Mouse (Mus musculus): ENCODE data around the gene Pex11a. TPM values are rescaled to one million over a fixed set of nuclear protein-coding genes. Genes with fewer than 3 reads are reported as not detected.

Gene Pex11a
- polyA plus RNA-seq, 1 experiment, result 41.0 TPM

- Histone ChIP-seq H3K27me3 (replicated peaks; ENCODE audit: control insufficient read depth, insufficient read depth, low read length) (no peaks in the 10 kb centered on the region), H3K27ac (ENCODE audit: insufficient read depth, low read depth, low read length) (no peak overlapping the region), H3K36me3 (ENCODE audit: control insufficient read depth, insufficient read depth, low read length) (no peaks in the 10 kb centered on the region), H3K4me1 (ENCODE audit: control insufficient read depth, insufficient read depth, low read length) (peaks cover 13% of the 10 kb centered on the region; the same call in 1 of the 2 replicates), H3K4me3 (ENCODE audit: insufficient read depth, low read depth, low read length) (no peak overlapping the region)
- no peak for DNase-seq
- WGBS, result 91% methylated on average over 14 of the region's 14 CpGs
- TF ChIP-seq POLR2A (IDR thresholded peaks at IDR 0.05; ENCODE audit: low read depth, low read length) (no peak), CTCF (conservative IDR thresholded peaks at IDR 0.05; ENCODE audit: insufficient read depth, insufficient read length, low read depth, low read length) (no peak)
Observed at GRCm38 (mm10) chr7:79736511-79736910, 6.4 kb downstream of the Pex11a start.

- no peak overlapping the region for H3K4me3 ChIP-seq (ENCODE audit: insufficient read depth, low read depth, low read length)
- WGBS, result 36% methylated on average over 8 of the region's 8 CpGs
- peak; percentile 97 for DNase-seq
- peak overlapping the region; percentile 65 for H3K27ac ChIP-seq (ENCODE audit: insufficient read depth, low read depth, low read length)
- peaks cover 13% of the 10 kb centered on the region; the same call in 1 of the 2 replicates for H3K4me1 ChIP-seq (ENCODE audit: control insufficient read depth, insufficient read depth, low read length)
- H3K27me3 ChIP-seq (replicated peaks; ENCODE audit: control insufficient read depth, insufficient read depth, low read length), result no peaks in the 10 kb centered on the region
- TF ChIP-seq CTCF (conservative IDR thresholded peaks at IDR 0.05; ENCODE audit: insufficient read depth, insufficient read length, low read depth, low read length) (no peak), POLR2A (IDR thresholded peaks at IDR 0.05; ENCODE audit: low read depth, low read length) (no peak)
- no peaks in the 10 kb centered on the region for H3K36me3 ChIP-seq (ENCODE audit: control insufficient read depth, insufficient read depth, low read length)
Observed at GRCm38 (mm10) chr7:79734563-79734962, 8.4 kb downstream of the Pex11a start.

GRCm38 (mm10) chr7:79732622-79733021, 10.3 kb downstream of the Pex11a start, which contains the start of gene Plin1:
Gene Plin1, minus strand, starts transcription at chr7:79732903.
- Histone ChIP-seq H3K27ac (ENCODE audit: insufficient read depth, low read depth, low read length) (no peak within 1 kb of the TSS), H3K36me3 (ENCODE audit: control insufficient read depth, insufficient read depth, low read length) (no peaks in the 10 kb centered on the region), H3K4me3 (ENCODE audit: insufficient read depth, low read depth, low read length) (no peak within 1 kb of the TSS), H3K4me1 (ENCODE audit: control insufficient read depth, insufficient read depth, low read length) (peaks cover 13% of the 10 kb centered on the region; the same call in 1 of the 2 replicates), H3K27me3 (replicated peaks; ENCODE audit: control insufficient read depth, insufficient read depth, low read length) (no peaks in the 10 kb centered on the region)
- no peak for DNase-seq
- 68% methylated on average over 4 of the region's 4 CpGs for WGBS
- TF ChIP-seq POLR2A (IDR thresholded peaks at IDR 0.05; ENCODE audit: low read depth, low read length), result no peak
- no peak for TF ChIP-seq CTCF (conservative IDR thresholded peaks at IDR 0.05; ENCODE audit: insufficient read depth, insufficient read length, low read depth, low read length)

- 74% methylated on average over 13 of the region's 13 CpGs for WGBS
Observed at GRCm38 (mm10) chr7:79731438-79731837, 11.5 kb downstream of the Pex11a start.

GRCm38 (mm10) chr7:79729743-79730370, 13.1 kb downstream of the Pex11a start:
- TF ChIP-seq CTCF (conservative IDR thresholded peaks at IDR 0.05; ENCODE audit: insufficient read depth, insufficient read length, low read depth, low read length) (peak; percentile 34; the same call in 1 of the 2 replicates), POLR2A (IDR thresholded peaks at IDR 0.05; ENCODE audit: low read depth, low read length) (no peak)
- Histone ChIP-seq H3K36me3 (ENCODE audit: control insufficient read depth, insufficient read depth, low read length) (no peaks in the 10 kb centered on the region), H3K4me1 (ENCODE audit: control insufficient read depth, insufficient read depth, low read length) (peaks cover 5% of the 10 kb centered on the region; the same call in 1 of the 2 replicates), H3K4me3 (ENCODE audit: insufficient read depth, low read depth, low read length) (no peak overlapping the region), H3K27ac (ENCODE audit: insufficient read depth, low read depth, low read length) (no peak overlapping the region), H3K27me3 (replicated peaks; ENCODE audit: control insufficient read depth, insufficient read depth, low read length) (no peaks in the 10 kb centered on the region)
- DNase-seq, result no peak
- 61% methylated on average over 11 of the region's 11 CpGs for WGBS

More at GRCm38 (mm10) chr7:79731438-79731837, 11.5 kb downstream of the Pex11a start:
- H3K36me3 ChIP-seq (ENCODE audit: control insufficient read depth, insufficient read depth, low read length), result no peaks in the 10 kb centered on the region
- no peak for DNase-seq
- H3K27me3 ChIP-seq (replicated peaks; ENCODE audit: control insufficient read depth, insufficient read depth, low read length), result no peaks in the 10 kb centered on the region
- peaks cover 13% of the 10 kb centered on the region; the same call in 1 of the 2 replicates for H3K4me1 ChIP-seq (ENCODE audit: control insufficient read depth, insufficient read depth, low read length)
- TF ChIP-seq CTCF (conservative IDR thresholded peaks at IDR 0.05; ENCODE audit: insufficient read depth, insufficient read length, low read depth, low read length), result no peak
- no peak for TF ChIP-seq POLR2A (IDR thresholded peaks at IDR 0.05; ENCODE audit: low read depth, low read length)
- H3K4me3 ChIP-seq (ENCODE audit: insufficient read depth, low read depth, low read length), result no peak overlapping the region
- H3K27ac ChIP-seq (ENCODE audit: insufficient read depth, low read depth, low read length), result no peak overlapping the region

- Histone ChIP-seq H3K36me3 (ENCODE audit: control insufficient read depth, insufficient read depth, low read length) (no peaks in the 10 kb centered on the region), H3K27me3 (replicated peaks; ENCODE audit: control insufficient read depth, insufficient read depth, low read length) (no peaks in the 10 kb centered on the region), H3K4me1 (ENCODE audit: control insufficient read depth, insufficient read depth, low read length) (peaks cover 2% of the 10 kb centered on the region; the same call in 1 of the 2 replicates), H3K4me3 (ENCODE audit: insufficient read depth, low read depth, low read length) (no peak overlapping the region), H3K27ac (ENCODE audit: insufficient read depth, low read depth, low read length) (no peak overlapping the region)
- peak; percentile 64 for DNase-seq
- TF ChIP-seq CTCF (conservative IDR thresholded peaks at IDR 0.05; ENCODE audit: insufficient read depth, insufficient read length, low read depth, low read length) (peak; percentile 82), POLR2A (IDR thresholded peaks at IDR 0.05; ENCODE audit: low read depth, low read length) (no peak)
- WGBS, result 6% methylated on average over 8 of the region's 8 CpGs
Observed at GRCm38 (mm10) chr7:79729169-79729568, 13.8 kb downstream of the Pex11a start.

GRCm38 (mm10) chr7:79728219-79728618, 14.7 kb downstream of the Pex11a start:
- no peaks in the 10 kb centered on the region for H3K27me3 ChIP-seq (replicated peaks; ENCODE audit: control insufficient read depth, insufficient read depth, low read length)
- 33% methylated on average over 6 of the region's 6 CpGs for WGBS
- H3K27ac ChIP-seq (ENCODE audit: insufficient read depth, low read depth, low read length), result no peak overlapping the region
- H3K4me1 ChIP-seq (ENCODE audit: control insufficient read depth, insufficient read depth, low read length), result no peaks in the 10 kb centered on the region
- no peak for TF ChIP-seq POLR2A (IDR thresholded peaks at IDR 0.05; ENCODE audit: low read depth, low read length)
- TF ChIP-seq CTCF (conservative IDR thresholded peaks at IDR 0.05; ENCODE audit: insufficient read depth, insufficient read length, low read depth, low read length), result peak; percentile 87
- H3K36me3 ChIP-seq (ENCODE audit: control insufficient read depth, insufficient read depth, low read length), result no peaks in the 10 kb centered on the region
- no peak overlapping the region for H3K4me3 ChIP-seq (ENCODE audit: insufficient read depth, low read depth, low read length)
- DNase-seq, result peak; percentile 71

Data from kidney, adult 2 months (tissue).